Mouse (Mus musculus): ENCODE data around the gene Zfp68. TPM values are rescaled to one million over a fixed set of nuclear protein-coding genes. Genes with fewer than 3 reads are reported as not detected.
A peak's percentile ranks its signal among the peaks of the same experiment; 100 is the strongest.
"Not testable (repeated sequence)": the region's sequence is repeated elsewhere in the genome, so short reads cannot be mapped to it uniquely, and the experiment has no call there.

Zfp68 gene
- polyA plus RNA-seq, 1 experiment, result 7.1 TPM

- WGBS, result 55% methylated on average over 4 of the region's 4 CpGs
Measured at GRCm38 (mm10) chr5:138571623-138572022, 47.9 kb downstream of the Zfp68 start.

GRCm38 (mm10) chr5:138564612-138565011 lies 54.9 kb downstream of the Zfp68 start, which contains the start of gene 1700123K08Rik:
1700123K08Rik (minus strand) TSS chr5:138564712.
- H3K27ac ChIP-seq (ENCODE audit: insufficient read depth, low read depth, low read length); H3K36me3 ChIP-seq (ENCODE audit: control insufficient read depth, insufficient read depth, low read length); H3K27me3 ChIP-seq (replicated peaks; ENCODE audit: control insufficient read depth, insufficient read depth, low read length); H3K4me3 ChIP-seq (ENCODE audit: insufficient read depth, low read depth, low read length); DNase-seq; H3K4me1 ChIP-seq (ENCODE audit: control insufficient read depth, insufficient read depth, low read length): not testable (repeated sequence)
- WGBS, result 68% methylated on average over 2 of the region's 2 CpGs

More at GRCm38 (mm10) chr5:138571623-138572022, 47.9 kb downstream of the Zfp68 start:
- no peak overlapping the region for H3K4me3 ChIP-seq (ENCODE audit: insufficient read depth, low read depth, low read length)
- peak; percentile 9 for DNase-seq
- H3K27ac ChIP-seq (ENCODE audit: insufficient read depth, low read depth, low read length), result no peak overlapping the region
- H3K36me3 ChIP-seq (ENCODE audit: control insufficient read depth, insufficient read depth, low read length), result no peaks in the 10 kb centered on the region
- TF ChIP-seq CTCF (conservative IDR thresholded peaks at IDR 0.05; ENCODE audit: insufficient read depth, insufficient read length, low read depth, low read length) (no peak; the same call in 1 of the 2 replicates), POLR2A (IDR thresholded peaks at IDR 0.05; ENCODE audit: low read depth, low read length) (no peak)
- no peaks in the 10 kb centered on the region for H3K27me3 ChIP-seq (replicated peaks; ENCODE audit: control insufficient read depth, insufficient read depth, low read length)
- no peaks in the 10 kb centered on the region for H3K4me1 ChIP-seq (ENCODE audit: control insufficient read depth, insufficient read depth, low read length)

Other genes with a start within 250 kb of the Zfp68 start
- 4.2 and 5.6 TPM in 2 replicates for gene Zfp157, start 178.3 kb downstream of the Zfp68 start, polyA plus RNA-seq (2012; rRNA removed)
- gene 1700123K08Rik, start 55.0 kb downstream of the Zfp68 start, polyA plus RNA-seq (2012; rRNA removed), result not detected in 2 replicates
- 2.5 and 3.0 TPM in 2 replicates for gene A430033K04Rik, start 3.1 kb upstream of the Zfp68 start, polyA plus RNA-seq (2012; rRNA removed)
- 49.5 and 65.6 TPM in 2 replicates for gene Fam20c, start 134.8 kb upstream of the Zfp68 start, polyA plus RNA-seq (2012; rRNA removed)
- gene Gm5294, start 200.3 kb upstream of the Zfp68 start, polyA plus RNA-seq (2012; rRNA removed), result 0.14 and 0.16 TPM in 2 replicates

Measured in kidney, adult 2 months (tissue).